Mouse (Mus musculus): ENCODE results near the gene Rgs17.
A peak's percentile ranks its signal among the peaks of the same experiment; 100 is the strongest.

GRCm38 (mm10) chr10:5823740-5824491 is 98.3 kb downstream of the Rgs17 start, which contains the start of gene Mtrf1l:
- TF ChIP-seq CTCF (IDR thresholded peaks at IDR 0.05; ENCODE audit: borderline replicate concordance, control insufficient read depth, extremely low read depth, insufficient read depth, low read length, poor library complexity) (0 out of 2 replicates have a peak, but pooled peaks have one; percentile 8), POLR2A (IDR thresholded peaks at IDR 0.05; ENCODE audit: control insufficient read depth, extremely low read depth, insufficient read depth, low read length, poor library complexity) (0 out of 2 replicates have a peak, but pooled peaks have one; percentile 33)
